27 mouse cellular contexts compared by ENCODE assay signal in the genomic region with DNA sequence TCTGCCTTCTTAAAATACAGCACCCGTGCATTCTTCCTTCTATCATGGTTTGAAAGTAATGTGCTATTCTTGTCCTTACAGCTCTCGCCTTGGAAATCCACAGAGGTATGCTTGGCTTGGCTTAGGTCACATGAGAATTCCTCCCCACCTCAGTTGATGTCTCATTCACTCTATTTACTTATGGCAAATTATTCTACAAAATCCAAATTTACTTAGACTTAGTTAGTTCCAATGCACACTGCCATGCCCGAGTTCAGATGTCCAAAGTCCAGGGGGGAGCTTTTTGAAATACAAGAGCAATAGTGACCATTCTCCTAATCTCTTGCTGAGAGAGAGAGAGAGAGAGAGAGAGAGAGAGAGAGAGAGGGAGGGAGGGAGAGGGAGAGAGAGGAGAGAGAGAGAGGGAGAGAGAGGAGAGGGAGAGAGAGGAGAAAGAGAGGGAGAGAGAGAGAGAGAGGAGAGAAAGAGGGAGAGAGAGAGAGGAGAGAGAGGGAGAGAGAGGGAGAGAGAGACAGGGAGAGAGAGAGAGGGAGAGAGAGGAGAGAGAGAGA. TPM values are rescaled to one million over a fixed set of nuclear protein-coding genes. Genes with fewer than 3 reads are reported as not detected.
DNase-seq lines count a peak whose midpoint lies in the region; ATAC-seq lines count a peak whose summit lies in the region.
"Had no signal": no experiment of that assay in that cellular context is flagged by ENCODE, and none has a peak within 500 bp of the region (broad histone marks: within the 10 kb centered on the region; RNA-seq: fewer than 3 reads in every experiment).

No protein-coding gene starts in this region.

- no peak overlapping the region for H3K4me2 ChIP-seq in intestine, embryonic 16.5 days (ENCODE audit: low read depth, low read length)
- no peak overlapping the region for H3K4me2 ChIP-seq in liver, embryonic 15.5 days
- H3K4me2 ChIP-seq in stomach, embryonic 16.5 days (ENCODE audit: low read depth, low read length): no peak overlapping the region
- H3K4me2 ChIP-seq: embryonic facial prominence, embryonic 12.5 days; neural tube, embryonic 12.5 days had no signal

- H3K4me3 ChIP-seq in intestine, embryonic 16.5 days (ENCODE audit: low read length): no peak overlapping the region
- H3K4me3 ChIP-seq in liver, embryonic 15.5 days (replicated peaks): no peak overlapping the region
- H3K4me3 ChIP-seq in stomach, embryonic 16.5 days (replicated peaks; ENCODE audit: low read length): no peak overlapping the region
- H3K4me3 ChIP-seq: embryonic facial prominence, embryonic 12.5 days; midbrain, embryonic 10.5 days; myocyte; neural tube, embryonic 12.5 days had no signal

- WGBS in intestine, embryonic 16.5 days: 60% methylated on average over 3 of the region's 3 CpGs
- 45% methylated on average over 3 of the region's 3 CpGs for WGBS in liver, embryonic 15.5 days (ENCODE audit: insufficient replicate concordance)
- WGBS in stomach, embryonic 16.5 days: 56% methylated on average over 3 of the region's 3 CpGs

- DNase-seq in heart, adult 11 months: peak; percentile 48
- no peak for DNase-seq in heart, adult 18-20 months
- no peak for DNase-seq in lung, postnatal 4 days
- no peak for DNase-seq in spleen, postnatal 36 days (ENCODE audit: low spot score in 2 of 2)
- DNase-seq: adrenal gland, postnatal 10 days; cerebellum, adult 9-11 months; embryo, embryonic 11 days; heart, postnatal 14 days; kidney, adult 11 months; kidney, postnatal 14 days; layer of hippocampus, adult 9-11 months; lung, adult 2 months; lung, postnatal 10 days; right cerebral cortex, adult 18-20 months; spleen, adult 18-20 months; thymus, postnatal 14 days had no signal

- H3K27ac ChIP-seq in intestine, embryonic 16.5 days (ENCODE audit: low read length): no peak overlapping the region
- H3K27ac ChIP-seq in liver, embryonic 15.5 days (replicated peaks): no peak overlapping the region; the same call in 1 of the 2 replicates
- peak overlapping the region; percentile 72 for H3K27ac ChIP-seq in stomach, embryonic 16.5 days (ENCODE audit: low read length)
- H3K27ac ChIP-seq: embryonic facial prominence, embryonic 12.5 days; midbrain, embryonic 10.5 days; neural tube, embryonic 12.5 days had no signal

- H3K4me1 ChIP-seq in intestine, embryonic 16.5 days (ENCODE audit: control insufficient read depth, insufficient read depth, low read length): no peaks in the 10 kb centered on the region
- H3K4me1 ChIP-seq in liver, embryonic 15.5 days (replicated peaks): peaks cover 12% of the 10 kb centered on the region; the same call in 1 of the 2 replicates
- H3K4me1 ChIP-seq in stomach, embryonic 16.5 days (ENCODE audit: control insufficient read depth, insufficient read depth, low read length): peaks cover 5% of the 10 kb centered on the region
- H3K4me1 ChIP-seq: neural tube, embryonic 12.5 days had no signal

- no peak overlapping the region for H3K9ac ChIP-seq in intestine, embryonic 16.5 days (ENCODE audit: low read depth, low read length)
- no peak overlapping the region for H3K9ac ChIP-seq in liver, embryonic 15.5 days
- no peak overlapping the region for H3K9ac ChIP-seq in stomach, embryonic 16.5 days (ENCODE audit: low read length)
- H3K9ac ChIP-seq: embryonic facial prominence, embryonic 12.5 days; neural tube, embryonic 12.5 days had no signal

- peak; percentile 33; the same call in 1 of the 2 replicates for ATAC-seq in intestine, embryonic 16.5 days
- peak; percentile 73 for ATAC-seq in liver, embryonic 15.5 days (ENCODE audit: insufficient read depth)
- peak; percentile 86 for ATAC-seq in stomach, embryonic 16.5 days (ENCODE audit: insufficient read depth, low FRiP score)
- no peak for ATAC-seq in CD4-positive, CD25-positive, alpha-beta regulatory T cell, adult 4 months
- ATAC-seq: forebrain, embryonic 16.5 days; hindbrain, embryonic 16.5 days had no signal

- H3K9me3 ChIP-seq in intestine, embryonic 16.5 days (ENCODE audit: control insufficient read depth, low read length): no peaks in the 10 kb centered on the region
- H3K9me3 ChIP-seq in liver, embryonic 15.5 days (replicated peaks): no peaks in the 10 kb centered on the region
- no peaks in the 10 kb centered on the region for H3K9me3 ChIP-seq in stomach, embryonic 16.5 days (replicated peaks; ENCODE audit: control insufficient read depth, low read length)
- H3K9me3 ChIP-seq: embryonic facial prominence, embryonic 12.5 days; G1E; midbrain, embryonic 10.5 days; neural tube, embryonic 12.5 days had no signal

- H3K27me3 ChIP-seq in intestine, embryonic 16.5 days (replicated peaks; ENCODE audit: control insufficient read depth, insufficient read depth, low read length): no peaks in the 10 kb centered on the region
- no peaks in the 10 kb centered on the region for H3K27me3 ChIP-seq in liver, embryonic 15.5 days
- no peaks in the 10 kb centered on the region for H3K27me3 ChIP-seq in stomach, embryonic 16.5 days (ENCODE audit: control insufficient read depth, insufficient read depth, low read length)
- H3K27me3 ChIP-seq: embryonic facial prominence, embryonic 12.5 days; neural tube, embryonic 12.5 days had no signal

- no peaks in the 10 kb centered on the region for H3K36me3 ChIP-seq in intestine, embryonic 16.5 days (ENCODE audit: control insufficient read depth, insufficient read depth, low read length)
- H3K36me3 ChIP-seq in liver, embryonic 15.5 days (replicated peaks): no peaks in the 10 kb centered on the region
- H3K36me3 ChIP-seq in stomach, embryonic 16.5 days (ENCODE audit: control insufficient read depth, insufficient read depth, low read length): no peaks in the 10 kb centered on the region
- H3K36me3 ChIP-seq: embryonic facial prominence, embryonic 12.5 days; G1E; midbrain, embryonic 10.5 days; neural tube, embryonic 12.5 days had no signal

RNA-seq across cellular contexts. Expression of a gene that starts 43.6 kb away (rescaled TPM):
- total RNA-seq in heart, adult 18-20 months (2021): 10 to 100 TPM; 19.5 to 20.5 TPM
- 63.0 and 77.2 TPM in 2 replicates for polyA plus RNA-seq in intestine, embryonic 16.5 days (2015; fragmentation: Nextera tagmentation; extraction: Ambion mirVana)
- polyA plus RNA-seq in liver, embryonic 15.5 days (2015; fragmentation: Nextera tagmentation; extraction: Ambion mirVana): 58.1 and 58.3 TPM in 2 replicates
- 70.9 and 75.3 TPM in 2 replicates for polyA plus RNA-seq in stomach, embryonic 16.5 days (2015; fragmentation: Nextera tagmentation; extraction: Ambion mirVana)
- polyA plus RNA-seq in CD4-positive, CD25-positive, alpha-beta regulatory T cell, adult 4 months (2017; shearing (Covaris generic)): 10 to 100 TPM; 69.6 to 70.4 TPM

RNA-seq across cellular contexts. Expression of a gene that starts 59.7 kb away (rescaled TPM):
- total RNA-seq in heart, adult 18-20 months (2021): 10 to 100 TPM; 10.0 to 12.3 TPM
- 5.3 and 10.5 TPM in 2 replicates for polyA plus RNA-seq in intestine, embryonic 16.5 days (2015; fragmentation: Nextera tagmentation; extraction: Ambion mirVana)
- polyA plus RNA-seq in liver, embryonic 15.5 days (2015; fragmentation: Nextera tagmentation; extraction: Ambion mirVana): 10.6 and 10.9 TPM in 2 replicates
- polyA plus RNA-seq in stomach, embryonic 16.5 days (2015; fragmentation: Nextera tagmentation; extraction: Ambion mirVana): 6.9 and 7.9 TPM in 2 replicates
- 10 to 100 TPM; 40.6 to 63.2 TPM for polyA plus RNA-seq in CD4-positive, CD25-positive, alpha-beta regulatory T cell, adult 4 months (2017; shearing (Covaris generic))
